Mouse (Mus musculus): Measurements from ENCODE around the gene Slc22a15. TPM values are rescaled to one million over a fixed set of nuclear protein-coding genes. Genes with fewer than 3 reads are reported as not detected.
"Not testable (repeated sequence)": the region's sequence is repeated elsewhere in the genome, so short reads cannot be mapped to it uniquely, and the experiment has no call there.

Gene Slc22a15
- polyA plus RNA-seq, 1 experiment from 2014 or later, result 10.4 TPM

DNA sequence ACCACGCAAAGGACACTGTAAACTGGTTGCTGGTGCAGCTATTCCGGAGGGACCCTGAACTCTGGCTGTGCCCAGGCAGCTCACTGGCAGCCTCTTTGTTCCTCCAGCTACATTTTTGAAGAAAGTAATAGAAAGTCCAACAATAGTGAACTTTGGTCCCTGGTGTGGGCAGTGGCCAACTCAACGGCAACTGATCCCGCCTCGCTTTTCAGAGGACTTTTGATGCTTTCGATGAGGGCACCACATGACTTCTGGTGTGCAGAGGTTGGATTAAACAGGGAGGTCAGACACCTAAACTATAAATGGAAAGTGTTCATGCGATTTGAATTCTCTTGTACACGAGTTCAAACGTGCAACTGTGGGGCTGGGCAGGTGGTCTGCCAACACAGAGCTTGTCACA, 99.9 kb downstream of the Slc22a15 start:
- H3K36me3 ChIP-seq, result no peaks in the 10 kb centered on the region
- no peaks in the 10 kb centered on the region for H3K9me3 ChIP-seq
- H3K4me2 ChIP-seq (replicated peaks), result no peak overlapping the region
- no peak overlapping the region for H3K4me3 ChIP-seq
- ATAC-seq (ENCODE audit: low FRiP score, low read depth), result no peak
- WGBS, result 87% methylated on average over 9 of the region's 9 CpGs
- H3K27ac ChIP-seq, result no peak overlapping the region
- no peaks in the 10 kb centered on the region for H3K27me3 ChIP-seq (replicated peaks)
- no peaks in the 10 kb centered on the region for H3K4me1 ChIP-seq
- H3K9ac ChIP-seq, result no peak overlapping the region

DNA sequence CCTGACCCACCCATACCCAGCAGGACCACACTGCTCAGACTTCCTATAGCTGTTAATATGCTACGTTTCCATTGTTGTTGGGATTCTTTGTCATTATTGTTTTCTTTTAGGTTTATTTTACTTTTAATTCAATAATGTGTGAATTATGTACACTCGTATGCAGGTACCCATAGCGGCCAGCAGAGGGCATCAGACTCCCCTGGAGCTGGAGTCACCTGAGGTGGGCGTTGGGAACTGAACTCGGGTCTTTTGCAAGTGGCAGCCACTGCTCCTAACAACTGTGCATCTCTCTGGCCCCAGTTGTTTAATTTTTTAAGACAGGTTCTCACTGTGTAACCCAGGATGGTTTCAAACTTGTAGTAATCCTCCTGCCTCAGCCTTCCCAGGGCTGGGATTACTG, 102.2 kb downstream of the Slc22a15 start:
- H3K9me3 ChIP-seq, result no peaks in the 10 kb centered on the region
- WGBS, result 84% methylated on average over 5 of the region's 5 CpGs
- no peak for ATAC-seq (ENCODE audit: low FRiP score, low read depth)
- H3K9ac ChIP-seq, result no peak overlapping the region
- H3K4me3 ChIP-seq, result no peak overlapping the region
- H3K4me2 ChIP-seq (replicated peaks), result no peak overlapping the region
- no peaks in the 10 kb centered on the region for H3K36me3 ChIP-seq
- no peaks in the 10 kb centered on the region for H3K27me3 ChIP-seq (replicated peaks)
- no peaks in the 10 kb centered on the region for H3K4me1 ChIP-seq
- no peak overlapping the region for H3K27ac ChIP-seq

DNA sequence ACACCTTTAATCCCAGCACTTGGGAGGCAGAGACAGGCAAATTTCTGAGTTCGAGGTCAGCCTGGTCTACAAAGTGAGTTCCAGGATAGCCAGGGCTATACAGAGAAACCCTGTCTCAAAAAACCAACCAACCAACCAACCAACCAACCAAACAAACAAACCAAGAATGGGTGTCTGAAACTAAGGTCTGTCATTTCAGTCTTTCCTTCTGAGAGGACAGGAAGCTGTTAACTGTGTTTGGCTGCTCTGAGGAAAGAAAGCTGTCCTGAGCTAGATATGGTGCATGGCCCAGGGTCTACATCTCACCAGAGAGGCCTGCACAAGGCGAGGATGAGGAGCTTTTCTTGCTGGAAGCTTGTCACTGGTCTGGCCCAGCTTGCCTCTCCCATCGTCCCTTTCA, 103.5 kb downstream of the Slc22a15 start:
- not testable (repeated sequence) for H3K9ac ChIP-seq; H3K4me1 ChIP-seq; H3K4me2 ChIP-seq (replicated peaks); H3K27ac ChIP-seq; H3K27me3 ChIP-seq (replicated peaks); ATAC-seq (ENCODE audit: low FRiP score, low read depth); H3K36me3 ChIP-seq; H3K9me3 ChIP-seq; H3K4me3 ChIP-seq
- WGBS, result 81% methylated on average over 3 of the region's 3 CpGs

DNA sequence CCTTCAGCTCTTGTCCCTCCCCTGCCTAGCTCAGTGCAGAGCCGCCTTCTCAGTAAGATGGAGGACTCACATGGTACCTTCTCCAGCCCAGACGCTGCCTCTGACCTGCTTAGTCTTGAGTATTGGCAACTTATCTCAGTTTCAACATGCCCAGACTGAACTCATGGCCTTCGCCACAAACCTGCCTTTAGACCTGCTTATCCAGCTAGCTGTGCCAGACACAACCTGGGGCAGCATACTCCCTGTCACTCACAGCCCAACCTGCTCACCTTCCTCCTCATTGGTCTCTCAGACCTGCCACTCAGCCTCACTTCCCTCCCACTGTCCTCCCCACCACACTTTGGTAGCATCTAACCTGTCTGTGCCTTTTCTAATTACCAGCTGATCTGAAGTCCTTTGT, 108.2 kb downstream of the Slc22a15 start:
- Histone ChIP-seq H3K27me3 (replicated peaks) (no peaks in the 10 kb centered on the region), H3K9ac (no peak overlapping the region), H3K36me3 (no peaks in the 10 kb centered on the region), H3K4me2 (replicated peaks) (no peak overlapping the region), H3K9me3 (no peaks in the 10 kb centered on the region), H3K4me1 (no peaks in the 10 kb centered on the region), H3K27ac (no peak overlapping the region), H3K4me3 (no peak overlapping the region)
- ATAC-seq (ENCODE audit: low FRiP score, low read depth), result no peak
- WGBS, result 90% methylated on average over 3 of the region's 3 CpGs

DNA sequence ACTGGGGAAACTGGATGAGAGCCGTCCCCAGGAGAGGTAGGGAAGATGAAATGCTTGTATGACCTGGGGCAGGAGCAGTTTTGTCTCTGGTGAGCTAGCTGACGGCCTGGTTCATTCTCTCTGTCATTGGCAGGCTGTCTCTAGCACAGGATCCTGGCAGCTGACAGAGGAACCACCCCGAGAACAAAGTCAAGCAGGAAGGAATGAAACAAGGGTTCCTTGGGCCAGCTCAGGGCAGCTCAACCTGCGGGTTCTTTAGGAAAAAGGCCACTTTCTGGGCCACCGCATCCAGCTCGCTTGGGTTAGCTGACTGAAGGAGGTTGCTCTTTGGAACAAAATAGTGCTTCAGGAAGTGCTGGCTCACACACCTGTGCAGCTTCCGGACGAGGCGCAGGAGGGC, 109.5 kb downstream of the Slc22a15 start:
- Histone ChIP-seq H3K4me1 (no peaks in the 10 kb centered on the region), H3K27ac (no peak overlapping the region), H3K4me3 (no peak overlapping the region), H3K4me2 (replicated peaks) (no peak overlapping the region), H3K36me3 (no peaks in the 10 kb centered on the region), H3K9me3 (no peaks in the 10 kb centered on the region), H3K9ac (no peak overlapping the region), H3K27me3 (replicated peaks) (no peaks in the 10 kb centered on the region)
- 80% methylated on average over 9 of the region's 9 CpGs for whole genome bisulfite sequencing
- ATAC-seq (ENCODE audit: low FRiP score, low read depth), result no peak

DNA sequence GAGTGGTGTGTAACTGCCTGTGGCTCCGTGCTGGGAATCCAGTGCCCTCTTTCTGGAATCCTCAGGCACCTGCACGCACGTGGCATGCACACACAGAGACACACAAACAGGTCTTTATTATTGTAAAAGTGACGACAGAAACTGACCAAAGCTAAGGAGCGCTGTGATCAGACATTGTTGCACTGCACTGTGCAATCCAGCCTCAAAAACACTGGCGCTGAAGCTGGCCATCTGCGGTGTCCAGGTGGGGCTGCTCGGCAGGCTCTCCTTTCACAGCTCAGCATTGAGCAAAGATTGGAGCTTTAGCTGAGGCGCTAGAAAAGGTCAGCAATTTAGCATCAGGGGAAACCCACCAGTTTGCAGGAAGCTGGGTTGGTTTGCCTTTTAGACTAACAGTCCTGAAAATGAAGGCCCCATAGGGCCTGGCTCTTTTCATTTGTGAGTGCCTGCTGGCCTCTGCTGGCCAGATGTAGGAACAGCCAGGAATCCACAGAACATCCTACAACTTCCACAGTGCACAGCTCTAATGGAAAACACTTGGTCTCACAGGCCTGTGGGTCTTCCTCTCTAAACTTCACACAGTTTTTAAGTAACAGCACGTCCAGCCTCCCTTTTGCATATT, 111.8 kb downstream of the Slc22a15 start:
- no peaks in the 10 kb centered on the region for H3K36me3 ChIP-seq
- 66% methylated on average over 10 of the region's 10 CpGs for WGBS

DNA sequence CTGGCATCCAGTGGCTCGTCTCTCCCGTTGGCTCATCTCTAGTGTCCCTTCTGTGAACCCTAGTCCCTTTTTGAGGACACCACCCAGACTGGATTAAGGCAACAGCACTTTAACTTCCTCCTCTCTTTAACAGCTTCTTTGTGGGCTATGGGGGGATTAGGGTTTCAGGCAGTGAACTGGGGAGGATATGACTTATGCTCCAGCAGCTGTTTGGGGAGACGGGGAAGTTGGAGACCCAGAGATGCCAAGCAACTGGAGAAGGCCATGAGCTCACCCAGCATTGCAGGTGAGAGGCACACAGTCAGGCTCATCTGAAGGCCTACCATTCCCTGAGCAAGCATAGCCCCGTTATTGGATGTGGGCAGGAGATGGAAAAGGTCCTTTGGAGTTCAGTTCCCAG, 112.3 kb downstream of the Slc22a15 start:
- H3K27me3 ChIP-seq (replicated peaks), result no peaks in the 10 kb centered on the region
- no peaks in the 10 kb centered on the region for H3K36me3 ChIP-seq
- no peaks in the 10 kb centered on the region for H3K4me1 ChIP-seq
- 76% methylated on average over 4 of the region's 4 CpGs for WGBS
- no peak overlapping the region for H3K27ac ChIP-seq
- no peak overlapping the region for H3K4me2 ChIP-seq (replicated peaks)
- H3K9ac ChIP-seq, result no peak overlapping the region
- no peak overlapping the region for H3K4me3 ChIP-seq
- no peaks in the 10 kb centered on the region for H3K9me3 ChIP-seq
- no peak for ATAC-seq (ENCODE audit: low FRiP score, low read depth)

More for the DNA sequence above, 111.8 kb downstream of the Slc22a15 start:
- H3K27me3 ChIP-seq (replicated peaks), result no peaks in the 10 kb centered on the region
- no peaks in the 10 kb centered on the region for H3K4me1 ChIP-seq
- H3K4me2 ChIP-seq (replicated peaks), result no peak overlapping the region
- H3K27ac ChIP-seq, result no peak overlapping the region
- peak; percentile 74 for ATAC-seq (ENCODE audit: low FRiP score, low read depth)
- H3K4me3 ChIP-seq, result no peak overlapping the region
- 0 out of 2 replicates have a peak overlapping the region, but pooled peaks have one; percentile 13 for H3K9ac ChIP-seq
- no peaks in the 10 kb centered on the region for H3K9me3 ChIP-seq

DNA sequence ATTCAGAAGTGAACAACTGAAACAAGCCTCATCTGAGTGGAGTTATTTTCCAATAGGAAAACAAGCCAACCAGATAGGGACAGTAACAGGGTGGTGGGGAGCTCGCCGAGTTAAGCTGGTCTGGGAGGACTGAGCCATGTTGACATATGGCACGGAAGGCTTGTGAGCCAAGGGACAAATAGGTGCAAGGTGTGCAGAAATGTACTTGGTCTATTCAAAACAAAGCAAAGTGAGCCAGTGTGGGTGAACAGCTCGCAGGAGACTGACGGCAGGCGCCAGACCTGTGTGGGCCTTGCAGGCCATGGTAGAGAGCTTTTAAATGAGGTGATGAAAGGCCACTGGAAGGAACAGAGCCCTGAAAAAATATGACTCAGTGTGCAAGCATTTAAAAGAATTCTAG, 116.6 kb downstream of the Slc22a15 start:
- H3K9me3 ChIP-seq, result no peaks in the 10 kb centered on the region
- H3K9ac ChIP-seq, result no peak overlapping the region
- H3K27ac ChIP-seq, result no peak overlapping the region
- WGBS, result 91% methylated on average over 6 of the region's 6 CpGs
- peaks cover 20% of the 10 kb centered on the region for H3K4me1 ChIP-seq
- no peak overlapping the region for H3K4me2 ChIP-seq (replicated peaks)
- ATAC-seq (ENCODE audit: low FRiP score, low read depth), result no peak
- H3K27me3 ChIP-seq (replicated peaks), result no peaks in the 10 kb centered on the region
- H3K36me3 ChIP-seq, result no peaks in the 10 kb centered on the region
- no peak overlapping the region for H3K4me3 ChIP-seq

DNA sequence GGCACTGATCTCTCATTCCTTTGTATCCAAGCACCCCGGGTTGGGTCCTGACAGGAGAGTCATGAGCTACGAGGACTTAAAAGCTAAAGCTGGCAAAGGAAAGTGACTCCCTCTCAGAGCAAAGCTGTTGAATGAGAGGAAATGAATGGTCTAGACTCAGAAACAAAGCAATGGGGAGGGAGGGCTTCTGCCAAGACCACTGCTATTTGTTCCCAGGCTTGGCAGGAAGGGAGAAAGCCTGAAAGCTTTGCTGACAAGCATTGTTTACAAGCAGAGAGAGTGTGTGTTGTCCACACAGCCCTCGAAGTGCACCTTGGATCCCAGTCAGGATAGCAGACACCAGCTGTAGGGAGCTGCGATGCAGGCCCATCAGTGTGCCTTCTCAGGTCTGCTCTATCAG, 117.3 kb downstream of the Slc22a15 start:
- Histone ChIP-seq H3K4me1 (peaks cover 20% of the 10 kb centered on the region), H3K27me3 (replicated peaks) (no peaks in the 10 kb centered on the region), H3K27ac (no peak overlapping the region), H3K9ac (no peak overlapping the region), H3K36me3 (no peaks in the 10 kb centered on the region), H3K9me3 (no peaks in the 10 kb centered on the region), H3K4me2 (replicated peaks) (no peak overlapping the region), H3K4me3 (no peak overlapping the region)
- ATAC-seq (ENCODE audit: low FRiP score, low read depth), result no peak; the same call in none of the 2 replicates
- WGBS, result 34% methylated on average over 4 of the region's 4 CpGs

DNA sequence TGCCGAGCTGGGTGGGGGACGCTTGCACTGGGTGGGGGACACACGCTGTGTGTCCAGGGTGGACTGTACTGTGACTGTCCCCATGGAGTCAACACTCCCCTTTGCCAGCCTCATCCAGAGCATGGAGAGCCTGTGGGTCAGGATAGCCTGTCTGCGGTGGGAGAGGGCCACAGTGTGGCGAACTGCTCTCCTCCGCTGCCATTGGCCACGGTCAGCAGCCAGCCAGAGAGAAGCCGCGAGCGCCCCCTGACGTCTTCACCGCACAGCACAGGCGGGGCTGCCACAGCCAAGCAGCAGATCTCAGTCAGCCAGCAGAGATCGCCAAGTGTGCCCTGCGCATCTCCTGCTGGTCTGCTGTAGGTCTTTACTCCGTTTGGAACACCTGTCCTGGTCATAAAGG, 118.1 kb downstream of the Slc22a15 start:
- H3K9ac ChIP-seq, result no peak overlapping the region
- peak; percentile 89 for ATAC-seq (ENCODE audit: low FRiP score, low read depth)
- no peaks in the 10 kb centered on the region for H3K36me3 ChIP-seq
- no peaks in the 10 kb centered on the region for H3K27me3 ChIP-seq (replicated peaks)
- H3K4me3 ChIP-seq, result no peak overlapping the region
- WGBS, result 8% methylated on average over 16 of the region's 16 CpGs
- peaks cover 20% of the 10 kb centered on the region for H3K4me1 ChIP-seq
- no peaks in the 10 kb centered on the region for H3K9me3 ChIP-seq
- H3K27ac ChIP-seq, result no peak overlapping the region
- peak overlapping the region; percentile 36 for H3K4me2 ChIP-seq (replicated peaks)

Other genes starting within 250 kb of the Slc22a15 start
- 0.40 and 0.77 TPM in 2 replicates for gene Mab21l3, start 75.5 kb downstream of the Slc22a15 start, polyA plus RNA-seq (2016; fragmentation: Nextera tagmentation; extraction: Ambion mirVana)
- gene Nhlh2, start 85.6 kb upstream of the Slc22a15 start, polyA plus RNA-seq (2016; fragmentation: Nextera tagmentation; extraction: Ambion mirVana), result 119 and 140 TPM in 2 replicates
- gene Casq2, start 162.0 kb upstream of the Slc22a15 start, polyA plus RNA-seq (2016; fragmentation: Nextera tagmentation; extraction: Ambion mirVana), result 4.3 and 5.8 TPM in 2 replicates

All from neural tube, embryonic 12.5 days (tissue).